In the genomic region with DNA sequence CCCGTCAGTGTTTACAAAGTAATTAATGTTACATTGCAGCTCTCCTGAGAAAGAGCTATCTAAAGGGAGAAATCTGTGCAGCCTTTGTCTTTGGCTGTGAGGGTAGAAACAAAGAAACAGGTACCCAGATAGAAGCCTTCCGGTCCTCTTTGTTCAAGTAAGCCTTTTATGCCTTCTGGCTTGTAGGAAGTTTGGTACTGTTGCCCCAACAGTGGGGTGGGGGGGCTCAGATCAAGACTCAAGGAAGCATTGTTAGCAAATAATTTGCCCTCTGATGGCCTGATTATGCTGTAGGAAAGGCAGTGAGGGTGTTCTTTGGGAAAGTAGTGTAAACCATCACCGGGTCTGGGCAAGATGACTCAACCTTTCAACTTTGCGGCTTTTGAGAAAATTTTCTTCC, we compare ENCODE assay signal across 8 mouse cellular contexts. TPM values are rescaled to one million over a fixed set of nuclear protein-coding genes. Genes with fewer than 3 reads are reported as not detected.
DNase-seq lines count a peak whose midpoint lies in the region; ATAC-seq lines count a peak whose summit lies in the region.

No protein-coding gene starts in this region.

- H3K9ac ChIP-seq in limb, embryonic 15.5 days: peak overlapping the region; percentile 7; the same call in 1 of the 2 replicates

- 4% methylated on average over 4 of the region's 4 CpGs for WGBS in forebrain, embryonic 10.5 days
- WGBS in limb, embryonic 15.5 days: 8% methylated on average over 4 of the region's 4 CpGs

- DNase-seq in cerebellum, adult 9-11 months: peak; percentile 19
- peak; percentile 37 for DNase-seq in 3T3-L1 (ENCODE audit: low read depth, low spot score)
- no peak for DNase-seq in forebrain, embryonic 10.5 days (ENCODE audit: extremely low spot score, low spot score)
- no peak for DNase-seq in left cerebral cortex, postnatal 25 days (ENCODE audit: low spot score in 2 of 2)
- no peak for DNase-seq in left cerebral cortex, adult 8-10 months (ENCODE audit: low spot score in 2 of 2)
- no peak for DNase-seq in kidney, adult 8-10 months

- peak overlapping the region; percentile 92 for H3K4me3 ChIP-seq in forebrain, embryonic 10.5 days
- H3K4me3 ChIP-seq in limb, embryonic 15.5 days: peak overlapping the region; percentile 78

- no peaks in the 10 kb centered on the region for H3K9me3 ChIP-seq in forebrain, embryonic 10.5 days
- H3K9me3 ChIP-seq in limb, embryonic 15.5 days: no peaks in the 10 kb centered on the region

- intact Hi-C loops in left cerebral cortex, postnatal 25 days (cut with DNase I): loop anchor here (5.0 kb wide), 1 partner anchor 41 kb away; a partner anchor contains a TSS

- peak overlapping the region; percentile 52 for H3K4me2 ChIP-seq in limb, embryonic 15.5 days

- ATAC-seq in cerebellum, adult (ENCODE audit: insufficient number of reproducible peaks, low FRiP score, low TSS enrichment): no peak
- ATAC-seq in limb, embryonic 15.5 days (ENCODE audit: insufficient number of reproducible peaks, low FRiP score, low TSS enrichment, low read depth): no peak

- peaks cover 53% of the 10 kb centered on the region for H3K36me3 ChIP-seq in forebrain, embryonic 10.5 days (replicated peaks)
- H3K36me3 ChIP-seq in limb, embryonic 15.5 days: peaks cover 24% of the 10 kb centered on the region

- peaks cover 63% of the 10 kb centered on the region for H3K4me1 ChIP-seq in forebrain, embryonic 10.5 days
- peaks cover 43% of the 10 kb centered on the region for H3K4me1 ChIP-seq in limb, embryonic 15.5 days

- no peaks in the 10 kb centered on the region for H3K27me3 ChIP-seq in forebrain, embryonic 10.5 days (ENCODE audit: poor library complexity, severe bottlenecking)
- no peaks in the 10 kb centered on the region for H3K27me3 ChIP-seq in limb, embryonic 15.5 days

- peak overlapping the region; percentile 100 for H3K27ac ChIP-seq in forebrain, embryonic 10.5 days
- H3K27ac ChIP-seq in limb, embryonic 15.5 days: peak overlapping the region; percentile 96

RNA-seq across cellular contexts. Expression of a gene that starts 2.0 kb away (rescaled TPM):
- 3,207 and 3,346 TPM in 2 replicates for polyA plus RNA-seq in forebrain, embryonic 10.5 days (2016; fragmentation: Nextera tagmentation; extraction: Ambion mirVana)
- 1,195 and 1,260 TPM in 2 replicates for polyA plus RNA-seq in limb, embryonic 15.5 days (2015; fragmentation: Nextera tagmentation; extraction: Ambion mirVana)
- total RNA-seq in left cerebral cortex, postnatal 25 days (2021): 1,000 to 10,000 TPM; 1,173 to 1,205 TPM
- total RNA-seq in left cerebral cortex, adult 8-10 months (2022): 1,000 to 10,000 TPM; 1,371 to 1,512 (median 1,415) TPM

RNA-seq across cellular contexts. Expression of a gene that starts 21.8 kb away (rescaled TPM):
- 0.22 and 0.46 TPM in 2 replicates for polyA plus RNA-seq in forebrain, embryonic 10.5 days (2016; fragmentation: Nextera tagmentation; extraction: Ambion mirVana)
- polyA plus RNA-seq in limb, embryonic 15.5 days (2015; fragmentation: Nextera tagmentation; extraction: Ambion mirVana): 4.4 and 5.0 TPM in 2 replicates
- total RNA-seq in left cerebral cortex, postnatal 25 days (2021): 10 to 100 TPM in 1 of 2 experiments, 1 to 10 TPM in 1; 9.9 to 10.7 TPM
- total RNA-seq in left cerebral cortex, adult 8-10 months (2022): 10 to 100 TPM in 3 of 4 experiments, 1 to 10 TPM in 1; 8.1 to 14.0 (median 10.7) TPM

RNA-seq across cellular contexts. Expression of a gene that starts 41.1 kb away (rescaled TPM):
- 34.1 and 41.6 TPM in 2 replicates for polyA plus RNA-seq in forebrain, embryonic 10.5 days (2016; fragmentation: Nextera tagmentation; extraction: Ambion mirVana)
- 22.5 and 27.8 TPM in 2 replicates for polyA plus RNA-seq in limb, embryonic 15.5 days (2015; fragmentation: Nextera tagmentation; extraction: Ambion mirVana)
- total RNA-seq in left cerebral cortex, postnatal 25 days (2021): 100 to 1,000 TPM; 173 TPM
- total RNA-seq in left cerebral cortex, adult 8-10 months (2022): 100 to 1,000 TPM; 126 to 142 (median 130) TPM

Comparison
In these comparisons a context has a peak if more than half of its experiments do, and no peak if none do; other contexts are left out.
1. DNase-seq: peak in cerebellum, adult 9-11 months (single experiment) and 3T3-L1 (single experiment); none in forebrain, embryonic 10.5 days (single experiment), left cerebral cortex, postnatal 25 days (0 of 2), left cerebral cortex, adult 8-10 months (0 of 2) and kidney, adult 8-10 months (0 of 2).